Mouse (Mus musculus): ENCODE data around the gene Dnajc16.

The Dnajc16 gene

GRCm38 (mm10) chr4:141790524-141790990 is at the start of gene Dnajc16:
Gene Dnajc16, minus strand, starts transcription at chr4:141790931.
- DNase-seq (ENCODE audit: low read depth, low spot score): peak; percentile 99

DNA sequence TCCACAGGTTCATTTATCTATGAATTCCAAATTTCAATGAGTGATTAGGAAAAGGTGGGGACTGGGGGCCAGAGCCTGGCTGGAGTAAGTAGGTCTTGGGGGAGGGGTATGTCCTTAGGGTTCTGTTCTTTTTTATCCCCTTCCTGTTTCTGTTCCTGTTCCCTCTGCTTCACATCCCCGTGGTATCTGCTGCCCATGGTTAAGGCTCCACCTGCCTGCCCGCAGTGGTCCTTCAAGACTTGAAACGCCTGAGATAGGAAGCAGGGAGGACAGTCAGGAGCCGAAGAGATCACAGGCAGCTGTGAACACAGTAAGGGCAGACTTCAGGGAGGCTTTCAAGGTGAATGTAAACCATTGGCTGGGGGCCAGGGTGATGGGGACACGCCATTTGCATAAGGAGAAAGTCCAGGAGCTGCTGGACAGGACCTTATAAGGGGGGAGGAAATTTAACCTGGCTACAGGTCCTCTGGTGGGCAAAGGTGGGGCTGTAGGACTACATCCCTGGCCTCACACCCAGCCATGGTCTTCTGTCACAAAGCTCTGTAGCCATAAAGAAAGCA is 43.9 kb upstream of the Dnajc16 start:
- no peak for DNase-seq (ENCODE audit: low read depth, low spot score)

- no peak for DNase-seq (ENCODE audit: low read depth, low spot score)
These were observed 43.2 kb upstream of the Dnajc16 start for GRCm38 (mm10) chr4:141833911-141834310.

GRCm38 (mm10) chr4:141831361-141831760 is 40.6 kb upstream of the Dnajc16 start:
- DNase-seq (ENCODE audit: low read depth, low spot score): no peak

GRCm38 (mm10) chr4:141830381-141830780 is 39.6 kb upstream of the Dnajc16 start:
- no peak for DNase-seq (ENCODE audit: low read depth, low spot score)

DNA sequence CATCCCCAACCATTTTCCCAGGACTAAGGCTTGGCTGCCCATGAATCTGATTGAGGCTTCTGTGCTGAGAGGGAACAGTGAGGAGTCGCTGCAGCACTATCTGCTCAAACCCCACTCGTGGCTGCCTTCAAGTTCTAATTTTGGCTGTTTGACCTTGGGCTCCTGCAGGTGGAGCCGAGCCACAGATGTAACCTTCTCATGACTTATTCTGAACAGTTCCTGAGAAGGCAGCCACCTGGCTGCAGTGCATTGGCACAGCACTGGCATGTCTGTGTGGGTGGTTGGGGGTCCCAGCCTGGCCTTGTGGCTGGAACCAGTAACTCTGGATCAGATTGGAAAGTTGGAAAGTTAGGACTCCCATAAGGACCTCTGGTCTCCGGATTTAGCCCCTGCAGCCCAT is 37.4 kb upstream of the Dnajc16 start:
- DNase-seq (ENCODE audit: low read depth, low spot score): no peak

- no peak for DNase-seq (ENCODE audit: low read depth, low spot score)
These were observed 36.7 kb upstream of the Dnajc16 start for GRCm38 (mm10) chr4:141827401-141827800.

GRCm38 (mm10) chr4:141826060-141826459 is 35.3 kb upstream of the Dnajc16 start, which contains the start of gene Cela2a:
Gene Cela2a, minus strand, starts transcription at chr4:141826160.
- no peak for DNase-seq (ENCODE audit: low read depth, low spot score)

DNA sequence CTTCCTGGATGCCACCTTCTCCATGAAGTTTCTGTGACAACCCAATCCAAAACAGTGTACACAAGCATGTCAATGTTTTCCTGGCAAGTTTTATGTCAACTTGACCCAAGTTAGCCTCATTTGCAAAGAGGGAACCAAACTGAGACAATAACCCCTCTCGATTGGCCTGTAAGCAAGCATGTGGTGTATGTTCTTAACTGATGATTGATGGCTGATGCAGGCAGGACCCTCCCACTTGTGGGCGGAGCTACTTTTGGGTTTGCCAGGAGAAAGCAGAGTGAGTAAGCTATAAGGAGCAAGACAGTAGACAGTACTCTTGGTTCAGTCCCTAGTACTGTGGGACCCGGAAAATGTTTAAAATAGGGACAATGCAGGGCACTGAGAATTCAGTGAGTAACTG is 32.2 kb upstream of the Dnajc16 start:
- no peak for DNase-seq (ENCODE audit: low read depth, low spot score)

DNA sequence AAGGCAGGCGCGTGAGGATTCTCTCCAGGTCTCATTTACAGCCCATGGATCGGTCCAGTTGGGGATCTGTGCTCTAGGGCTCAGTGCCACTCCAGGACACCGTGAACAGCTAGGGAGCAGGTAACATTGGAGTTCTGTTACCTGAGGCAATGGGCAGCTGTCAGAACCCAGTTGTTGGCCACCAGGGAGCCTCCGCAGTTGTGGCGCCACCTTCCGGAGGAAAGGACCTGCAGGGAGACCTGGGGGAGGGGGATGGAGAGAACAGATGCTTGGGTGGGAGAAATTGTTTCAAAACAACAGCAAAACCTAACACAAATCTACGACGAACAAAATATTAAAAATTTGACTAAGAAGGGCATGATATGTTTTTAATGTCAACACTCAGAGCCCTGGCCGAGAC is 31.4 kb upstream of the Dnajc16 start:
- DNase-seq (ENCODE audit: low read depth, low spot score): no peak

DNA sequence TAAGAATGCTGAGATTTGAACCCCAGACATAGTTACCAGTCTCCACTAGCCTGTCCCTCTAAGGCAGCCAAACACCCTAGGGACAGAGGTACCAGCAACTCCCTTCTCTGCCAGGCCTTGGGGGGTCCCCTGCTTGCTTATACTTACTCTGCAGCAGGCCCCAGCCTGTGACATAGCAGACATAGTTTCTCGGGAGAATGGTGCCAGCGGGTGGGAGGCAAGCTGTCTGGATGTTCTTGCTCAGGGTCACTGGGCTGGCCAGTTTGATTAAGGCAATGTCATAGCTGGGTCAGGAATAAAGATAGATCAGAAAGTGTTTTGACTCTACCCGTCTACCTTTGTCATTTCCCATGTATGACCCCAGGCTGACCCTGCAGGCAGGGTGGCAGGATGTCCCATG is 30.4 kb upstream of the Dnajc16 start:
- no peak for DNase-seq (ENCODE audit: low read depth, low spot score)

DNA sequence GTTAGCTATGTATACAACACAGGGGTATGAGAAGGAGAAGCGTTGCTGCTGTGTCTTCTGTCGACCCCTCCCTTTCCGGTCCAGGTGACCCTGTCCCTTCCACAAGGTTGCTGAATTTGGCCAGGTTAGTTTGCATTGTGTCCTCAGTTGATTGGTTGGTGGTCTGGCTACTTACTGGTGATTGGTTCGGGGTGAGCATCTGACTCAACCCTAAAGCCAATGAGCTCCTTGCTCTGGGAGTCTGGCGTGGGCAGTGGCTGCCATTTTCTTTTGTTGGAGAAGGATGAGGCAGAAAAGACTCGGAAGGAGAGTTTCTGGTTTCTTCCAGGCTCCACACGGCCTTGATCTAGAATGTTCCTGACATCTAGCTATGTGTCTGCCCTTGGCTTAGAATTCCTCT is 28.6 kb upstream of the Dnajc16 start:
- DNase-seq (ENCODE audit: low read depth, low spot score): no peak

GRCm38 (mm10) chr4:141818861-141819260 is 28.1 kb upstream of the Dnajc16 start:
- no peak for DNase-seq (ENCODE audit: low read depth, low spot score)

- DNase-seq (ENCODE audit: low read depth, low spot score): no peak
These were observed 27.0 kb upstream of the Dnajc16 start for GRCm38 (mm10) chr4:141817706-141818105.

GRCm38 (mm10) chr4:141816776-141817655 is 26.3 kb upstream of the Dnajc16 start:
- DNase-seq (ENCODE audit: low read depth, low spot score): no peak

DNA sequence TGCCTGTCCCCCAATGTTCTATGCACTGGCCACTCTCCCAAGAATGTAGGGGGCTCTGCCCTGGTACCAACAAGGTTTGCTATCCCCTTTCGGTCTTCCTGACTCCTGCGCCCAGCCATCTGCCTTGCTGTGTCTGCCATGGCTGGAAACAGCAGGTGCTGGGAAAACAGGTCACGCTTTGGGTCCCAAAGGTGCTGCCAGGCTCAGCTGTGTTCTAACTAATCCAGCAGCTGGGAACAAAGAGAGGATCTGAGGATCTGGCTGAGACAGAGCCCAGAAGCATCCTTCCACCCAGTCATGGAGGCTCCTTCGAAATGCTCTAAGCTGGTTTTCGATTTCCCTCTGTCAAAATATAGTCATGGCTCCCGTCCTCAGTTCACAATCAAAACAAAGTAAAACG is 25.5 kb upstream of the Dnajc16 start:
- no peak for DNase-seq (ENCODE audit: low read depth, low spot score)

DNA sequence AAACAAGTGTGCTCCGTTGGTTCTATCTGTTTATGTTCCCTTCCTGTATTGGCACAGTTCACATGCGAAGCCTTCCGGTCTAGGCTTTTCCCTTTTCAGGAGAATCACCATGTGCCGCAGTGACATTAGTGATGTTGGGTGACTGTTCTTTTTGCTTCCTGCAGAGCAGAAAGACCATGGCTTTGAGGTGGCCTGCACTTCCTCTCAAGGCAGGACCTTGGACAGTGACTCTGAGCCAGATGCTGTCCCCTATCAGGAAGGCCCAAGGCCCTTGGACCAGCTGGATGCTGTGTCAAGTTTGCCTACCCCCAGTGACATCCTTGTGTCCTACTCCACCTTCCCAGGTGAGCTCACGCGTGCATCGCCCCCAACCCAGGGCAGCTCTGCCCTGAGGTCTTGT is 20.6 kb upstream of the Dnajc16 start:
- DNase-seq (ENCODE audit: low read depth, low spot score): no peak

- DNase-seq (ENCODE audit: low read depth, low spot score): no peak
These were observed 20.2 kb upstream of the Dnajc16 start for GRCm38 (mm10) chr4:141810975-141811374.

GRCm38 (mm10) chr4:141809850-141810464 is 19.2 kb upstream of the Dnajc16 start:
- DNase-seq (ENCODE audit: low read depth, low spot score): peak; percentile 51

GRCm38 (mm10) chr4:141805886-141806285 is 15.2 kb upstream of the Dnajc16 start:
- no peak for DNase-seq (ENCODE audit: low read depth, low spot score)

DNA sequence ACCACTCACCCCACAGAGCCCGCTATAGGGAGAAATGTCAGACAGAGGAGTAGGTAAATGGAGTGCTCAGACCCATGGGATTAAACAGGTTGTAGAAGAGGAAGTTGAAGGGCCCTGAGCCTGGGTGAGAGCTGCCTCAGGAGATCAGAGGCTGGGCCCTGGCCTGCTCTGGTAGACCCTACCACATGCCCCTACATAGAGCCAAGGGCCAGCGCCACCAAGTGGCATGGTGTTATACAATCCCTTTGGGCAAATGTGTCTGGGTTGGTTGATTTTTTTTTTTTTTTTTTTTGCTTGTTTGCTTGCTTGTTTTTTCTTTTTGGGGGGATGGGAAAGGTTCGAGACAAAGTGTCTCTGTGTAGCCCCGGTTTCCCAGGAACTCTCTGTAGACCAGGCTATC is 13.4 kb upstream of the Dnajc16 start:
- no peak for DNase-seq (ENCODE audit: low read depth, low spot score)

- DNase-seq (ENCODE audit: low read depth, low spot score): no peak
These were observed 6.8 kb upstream of the Dnajc16 start for GRCm38 (mm10) chr4:141797545-141797944.

DNA sequence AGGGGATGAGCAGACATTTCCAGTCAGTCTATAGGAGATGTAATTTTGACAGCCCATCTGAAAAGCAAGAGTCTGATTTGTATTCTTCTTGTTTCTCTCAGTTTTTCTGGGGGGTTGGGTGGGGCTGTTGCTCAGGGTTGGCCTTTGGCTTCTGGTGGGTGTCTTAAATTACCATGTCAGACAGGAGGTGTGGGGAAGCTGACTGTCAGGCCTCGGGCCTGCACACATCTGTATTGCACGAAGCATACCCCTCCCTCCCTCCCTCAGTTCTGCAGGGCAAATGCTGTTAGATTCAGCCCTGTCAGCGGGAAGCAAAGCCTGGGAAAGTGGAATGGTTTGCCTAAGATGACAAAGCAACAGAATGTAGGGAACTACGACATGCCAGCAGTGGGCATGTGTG is 6.2 kb upstream of the Dnajc16 start:
- no peak for DNase-seq (ENCODE audit: low read depth, low spot score)
